Mouse (Mus musculus) midbrain, embryonic 12.5 days (tissue): ENCODE data around the gene 2210016L21Rik. TPM values are rescaled to one million over a fixed set of nuclear protein-coding genes. Genes with fewer than 3 reads are reported as not detected.

Experiments used
- ATAC-seq: fragments of 200-750 bp; cut with Nextera tagmentation; 2 replicates; pipeline ENCODE4 v1.8.0; 2017; ENCODE audit warnings: low read depth, moderate TSS enrichment, moderate library complexity; ENCODE audit not compliant: low FRiP score
- H3K27ac ChIP-seq: fragments of 300-500 bp; sonication (generic); replicated peaks from 2 replicates; pipeline ENCODE4 v1.5.1; 2016; ENCODE audit warnings: mild to moderate bottlenecking
- H3K27me3 ChIP-seq: fragments of 300-500 bp; sonication (generic); 2 replicates; pipeline ENCODE4 v1.6.1; 2016; ENCODE audit warnings: mild to moderate bottlenecking
- H3K36me3 ChIP-seq: fragments of 300-500 bp; sonication (generic); 2 replicates; pipeline ENCODE4 v1.6.1; 2016
- H3K4me1 ChIP-seq: fragments of 300-500 bp; sonication (generic); 2 replicates; pipeline ENCODE4 v1.6.1; 2016
- H3K4me2 ChIP-seq: fragments of 300-500 bp; sonication (generic); replicated peaks from 2 replicates; pipeline ENCODE4 v1.6.1; 2016; ENCODE audit warnings: mild to moderate bottlenecking, moderate library complexity
- H3K4me3 ChIP-seq: fragments of 300-500 bp; sonication (generic); 2 replicates; pipeline ENCODE4 v1.5.1; 2016; ENCODE audit warnings: mild to moderate bottlenecking
- H3K9ac ChIP-seq: fragments of 300-500 bp; sonication (generic); replicated peaks from 2 replicates; pipeline ENCODE4 v1.6.1; 2016; ENCODE audit warnings: mild to moderate bottlenecking, moderate library complexity
- H3K9me3 ChIP-seq: fragments of 300-500 bp; sonication (generic); 2 replicates; pipeline ENCODE4 v1.6.1; 2016; ENCODE audit warnings: mild to moderate bottlenecking
- WGBS: fragments of 180-500 bp; shearing (Covaris S2); methylation state at CpG from one replicate; pipeline ENCODE4 v1.1.7; 2016; 5-methylcytosine and 5-hydroxymethylcytosine counted together
- polyA plus RNA-seq: library from polyadenylated mRNA; unstranded; fragments of >200 nt; fragmentation: Nextera tagmentation; extraction: Ambion mirVana; gene quantifications from 2 replicates; pipeline ENCODE4 v1.2.1, GENCODE M21; 2016

The 2210016L21Rik gene
- polyA plus RNA-seq: 62.9 and 63.1 TPM in 2 replicates

- H3K27me3 ChIP-seq: no peaks in the 10 kb centered on the region
- peaks cover 4% of the 10 kb centered on the region; the same call in 1 of the 2 replicates for H3K4me1 ChIP-seq
- H3K9ac ChIP-seq: peak within 1 kb of the TSS; percentile 78
- WGBS: 2% methylated on average over 39 of the region's 39 CpGs
- no peaks in the 10 kb centered on the region for H3K9me3 ChIP-seq
- peaks cover 18% of the 10 kb centered on the region for H3K36me3 ChIP-seq
- H3K4me3 ChIP-seq: peak within 1 kb of the TSS; percentile 70
- H3K27ac ChIP-seq: peak within 1 kb of the TSS; percentile 72
- peak; percentile 91 for ATAC-seq
- peak within 1 kb of the TSS; percentile 62 for H3K4me2 ChIP-seq
These were observed at the start of gene 2210016L21Rik for GRCm38 (mm10) chr5:114942074-114942765. 2210016L21Rik (plus strand) TSS chr5:114942158.

- 86% methylated on average over 4 of the region's 4 CpGs for WGBS
These were observed 46.4 kb upstream of the 2210016L21Rik start for GRCm38 (mm10) chr5:114895542-114895941.

GRCm38 (mm10) chr5:114896688-114897373 lies 45.1 kb upstream of the 2210016L21Rik start, which contains the start of gene Oasl2:
Oasl2 (plus strand) TSS chr5:114896936.
- peaks cover 6% of the 10 kb centered on the region for H3K4me1 ChIP-seq
- no peak within 1 kb of the TSS for H3K9ac ChIP-seq
- H3K27me3 ChIP-seq: no peaks in the 10 kb centered on the region
- no peak within 1 kb of the TSS for H3K4me2 ChIP-seq
- H3K9me3 ChIP-seq: no peaks in the 10 kb centered on the region
- H3K4me3 ChIP-seq: no peak within 1 kb of the TSS
- no peaks in the 10 kb centered on the region for H3K36me3 ChIP-seq
- no peak within 1 kb of the TSS for H3K27ac ChIP-seq
- WGBS: 71% methylated on average over 13 of the region's 13 CpGs
- no peak for ATAC-seq

More at GRCm38 (mm10) chr5:114895542-114895941, 46.4 kb upstream of the 2210016L21Rik start:
- Histone ChIP-seq H3K4me2 (no peak overlapping the region), H3K36me3 (no peaks in the 10 kb centered on the region), H3K9ac (no peak overlapping the region), H3K27me3 (no peaks in the 10 kb centered on the region), H3K9me3 (no peaks in the 10 kb centered on the region), H3K4me3 (no peak overlapping the region), H3K4me1 (peaks cover 6% of the 10 kb centered on the region), H3K27ac (no peak overlapping the region)
- no peak for ATAC-seq

GRCm38 (mm10) chr5:114897374-114897793 lies 44.6 kb upstream of the 2210016L21Rik start:
- 14% methylated on average over 7 of the region's 7 CpGs for WGBS
- H3K4me1 ChIP-seq: peaks cover 6% of the 10 kb centered on the region
- no peak overlapping the region for H3K4me2 ChIP-seq
- H3K4me3 ChIP-seq: no peak overlapping the region
- H3K9ac ChIP-seq: no peak overlapping the region
- no peaks in the 10 kb centered on the region for H3K9me3 ChIP-seq
- no peak for ATAC-seq
- H3K27me3 ChIP-seq: no peaks in the 10 kb centered on the region
- H3K27ac ChIP-seq: no peak overlapping the region
- no peaks in the 10 kb centered on the region for H3K36me3 ChIP-seq

GRCm38 (mm10) chr5:114898857-114899256 lies 43.1 kb upstream of the 2210016L21Rik start:
- H3K4me1 ChIP-seq: peaks cover 6% of the 10 kb centered on the region
- ATAC-seq: no peak
- H3K4me2 ChIP-seq: no peak overlapping the region
- no peaks in the 10 kb centered on the region for H3K27me3 ChIP-seq
- WGBS: 87% methylated on average over 7 of the region's 7 CpGs
- H3K4me3 ChIP-seq: no peak overlapping the region
- no peaks in the 10 kb centered on the region for H3K36me3 ChIP-seq
- H3K9ac ChIP-seq: no peak overlapping the region
- H3K27ac ChIP-seq: no peak overlapping the region
- no peaks in the 10 kb centered on the region for H3K9me3 ChIP-seq

- 22% methylated on average over 1 of the region's 1 CpGs for WGBS
- no peaks in the 10 kb centered on the region for H3K36me3 ChIP-seq
- H3K27me3 ChIP-seq: no peaks in the 10 kb centered on the region
- H3K4me1 ChIP-seq: peaks cover 4% of the 10 kb centered on the region; the same call in 1 of the 2 replicates
- no peak overlapping the region for H3K4me3 ChIP-seq
- H3K4me2 ChIP-seq: no peak overlapping the region
- H3K27ac ChIP-seq: no peak overlapping the region
- no peak overlapping the region for H3K9ac ChIP-seq
- no peak for ATAC-seq
- H3K9me3 ChIP-seq: no peaks in the 10 kb centered on the region
These were observed 39.5 kb upstream of the 2210016L21Rik start for GRCm38 (mm10) chr5:114902413-114902812.

- Histone ChIP-seq H3K27ac (no peak overlapping the region), H3K4me1 (0 out of 2 replicates have a peak, but pooled peaks cover 3% of the 10 kb centered on the region), H3K36me3 (no peaks in the 10 kb centered on the region), H3K27me3 (no peaks in the 10 kb centered on the region), H3K9ac (no peak overlapping the region), H3K9me3 (no peaks in the 10 kb centered on the region), H3K4me2 (no peak overlapping the region), H3K4me3 (no peak overlapping the region)
- ATAC-seq: no peak
- WGBS: 49% methylated on average over 13 of the region's 13 CpGs
These were observed 33.2 kb upstream of the 2210016L21Rik start for GRCm38 (mm10) chr5:114908598-114909305.

- H3K9ac ChIP-seq: no peak overlapping the region
- WGBS: 76% methylated on average over 4 of the region's 4 CpGs
- no peaks in the 10 kb centered on the region for H3K9me3 ChIP-seq
- H3K4me1 ChIP-seq: no peaks in the 10 kb centered on the region
- no peak overlapping the region for H3K4me3 ChIP-seq
- 0 out of 2 replicates have a peak, but pooled peaks cover 4% of the 10 kb centered on the region for H3K27me3 ChIP-seq
- H3K4me2 ChIP-seq: no peak overlapping the region
- ATAC-seq: no peak
- no peaks in the 10 kb centered on the region for H3K36me3 ChIP-seq
- H3K27ac ChIP-seq: no peak overlapping the region
These were observed 28.3 kb upstream of the 2210016L21Rik start for GRCm38 (mm10) chr5:114913686-114914085.

- H3K36me3 ChIP-seq: no peaks in the 10 kb centered on the region
- H3K9me3 ChIP-seq: no peaks in the 10 kb centered on the region
- 85% methylated on average over 8 of the region's 8 CpGs for WGBS
These were observed 27.1 kb upstream of the 2210016L21Rik start for GRCm38 (mm10) chr5:114914855-114915254.

GRCm38 (mm10) chr5:114915854-114916253 lies 26.1 kb upstream of the 2210016L21Rik start:
- H3K27me3 ChIP-seq: 0 out of 2 replicates have a peak, but pooled peaks cover 4% of the 10 kb centered on the region
- no peak overlapping the region for H3K27ac ChIP-seq
- WGBS: 83% methylated on average over 5 of the region's 5 CpGs
- no peak overlapping the region for H3K4me3 ChIP-seq
- no peak for ATAC-seq
- H3K36me3 ChIP-seq: no peaks in the 10 kb centered on the region
- no peak overlapping the region for H3K9ac ChIP-seq
- H3K4me2 ChIP-seq: no peak overlapping the region
- no peaks in the 10 kb centered on the region for H3K4me1 ChIP-seq
- no peaks in the 10 kb centered on the region for H3K9me3 ChIP-seq

More at GRCm38 (mm10) chr5:114914855-114915254, 27.1 kb upstream of the 2210016L21Rik start:
- H3K27ac ChIP-seq: no peak overlapping the region
- no peaks in the 10 kb centered on the region for H3K4me1 ChIP-seq
- ATAC-seq: no peak
- 0 out of 2 replicates have a peak, but pooled peaks cover 4% of the 10 kb centered on the region for H3K27me3 ChIP-seq
- no peak overlapping the region for H3K4me3 ChIP-seq
- no peak overlapping the region for H3K9ac ChIP-seq
- H3K4me2 ChIP-seq: no peak overlapping the region

- Histone ChIP-seq H3K4me2 (no peak overlapping the region), H3K9me3 (no peaks in the 10 kb centered on the region), H3K27ac (no peak overlapping the region), H3K4me3 (no peak overlapping the region), H3K4me1 (no peaks in the 10 kb centered on the region), H3K27me3 (0 out of 2 replicates have a peak, but pooled peaks cover 4% of the 10 kb centered on the region), H3K9ac (no peak overlapping the region), H3K36me3 (no peaks in the 10 kb centered on the region)
- ATAC-seq: no peak
- WGBS: 87% methylated on average over 4 of the region's 4 CpGs
These were observed 25.2 kb upstream of the 2210016L21Rik start for GRCm38 (mm10) chr5:114916777-114917176.
